Comparison of ENCODE assay signal across 37 mouse cellular contexts in genomic region chr13:23069312-23069711, GRCm38 (mm10). TPM values are rescaled to one million over a fixed set of nuclear protein-coding genes. Genes with fewer than 3 reads are reported as not detected.
"Had no signal": no experiment of that assay in that cellular context is flagged by ENCODE, and none has a peak within 500 bp of the region (broad histone marks: within the 10 kb centered on the region; RNA-seq: fewer than 3 reads in every experiment).

No protein-coding gene starts in this region.

- DNase-seq: left cerebral cortex, postnatal 4 days; liver; liver, embryonic 13.5 days; liver, postnatal 0 days; lung, adult 18-20 months; lung, adult 2 months; lung, embryonic 14.5 days; lung, postnatal 10 days; lung, postnatal 14 days; lung, postnatal 36 days; lung, postnatal 4 days; midbrain, embryonic 14.5 days had no signal

- H3K4me3 ChIP-seq: limb, embryonic 10.5 days; limb, embryonic 12.5 days; limb, embryonic 13.5 days; limb, embryonic 15.5 days; liver, embryonic 12.5 days; liver, embryonic 13.5 days; liver, embryonic 15.5 days; lung, embryonic 15.5 days; megakaryocyte, embryonic 14.5 days; midbrain, embryonic 10.5 days; midbrain, embryonic 12.5 days; midbrain, embryonic 13.5 days; midbrain, embryonic 15.5 days; myocyte had no signal

- H3K4me2 ChIP-seq: limb, embryonic 12.5 days; limb, embryonic 13.5 days; limb, embryonic 15.5 days; liver, embryonic 11.5 days; liver, embryonic 12.5 days; liver, embryonic 13.5 days; liver, embryonic 15.5 days; lung, embryonic 14.5 days; lung, embryonic 15.5 days; midbrain, embryonic 11.5 days; midbrain, embryonic 12.5 days; midbrain, embryonic 13.5 days; midbrain, embryonic 15.5 days had no signal

- H3K9me3 ChIP-seq: limb, embryonic 10.5 days; limb, embryonic 12.5 days; limb, embryonic 13.5 days; limb, embryonic 15.5 days; liver, embryonic 12.5 days; liver, embryonic 13.5 days; liver, embryonic 15.5 days; lung, embryonic 15.5 days; megakaryocyte, embryonic 14.5 days; midbrain, embryonic 10.5 days; midbrain, embryonic 12.5 days; midbrain, embryonic 13.5 days; midbrain, embryonic 15.5 days had no signal

- H3K27ac ChIP-seq: limb, embryonic 10.5 days; limb, embryonic 12.5 days; limb, embryonic 13.5 days; limb, embryonic 15.5 days; liver, embryonic 12.5 days; liver, embryonic 13.5 days; liver, embryonic 14.5 days; liver, embryonic 15.5 days; lung, embryonic 15.5 days; macrophage; midbrain, embryonic 10.5 days; midbrain, embryonic 12.5 days; midbrain, embryonic 13.5 days; midbrain, embryonic 15.5 days had no signal

- ATAC-seq: liver, embryonic 12.5 days; liver, postnatal 0 days; lung, postnatal 0 days; midbrain, embryonic 13.5 days; midbrain, embryonic 15.5 days; midbrain, embryonic 16.5 days had no signal

- H3K4me1 ChIP-seq: limb, embryonic 10.5 days; limb, embryonic 12.5 days; limb, embryonic 13.5 days; limb, embryonic 15.5 days; liver, embryonic 12.5 days; liver, embryonic 13.5 days; liver, embryonic 15.5 days; lung, embryonic 15.5 days; megakaryocyte, embryonic 14.5 days; midbrain, embryonic 10.5 days; midbrain, embryonic 12.5 days; midbrain, embryonic 13.5 days; midbrain, embryonic 15.5 days had no signal

- H3K27me3 ChIP-seq: limb, embryonic 12.5 days; limb, embryonic 13.5 days; limb, embryonic 15.5 days; liver, embryonic 12.5 days; liver, embryonic 13.5 days; liver, embryonic 15.5 days; lung, embryonic 15.5 days; megakaryocyte, embryonic 14.5 days; midbrain, embryonic 12.5 days; midbrain, embryonic 13.5 days; midbrain, embryonic 15.5 days had no signal

- H3K9ac ChIP-seq: limb, embryonic 12.5 days; limb, embryonic 13.5 days; limb, embryonic 15.5 days; liver, embryonic 12.5 days; liver, embryonic 13.5 days; liver, embryonic 14.5 days; liver, embryonic 15.5 days; liver, postnatal 0 days; lung, embryonic 14.5 days; lung, embryonic 15.5 days; midbrain, embryonic 12.5 days; midbrain, embryonic 13.5 days; midbrain, embryonic 15.5 days had no signal

- H3K36me3 ChIP-seq: limb, embryonic 10.5 days; limb, embryonic 12.5 days; limb, embryonic 13.5 days; limb, embryonic 15.5 days; liver, embryonic 12.5 days; liver, embryonic 13.5 days; liver, embryonic 15.5 days; lung, embryonic 15.5 days; midbrain, embryonic 10.5 days; midbrain, embryonic 12.5 days; midbrain, embryonic 13.5 days; midbrain, embryonic 15.5 days had no signal

RNA-seq across cellular contexts. Expression of gene Vmn1r215, which starts 1.5 kb away (rescaled TPM):
- polyA plus RNA-seq: limb, embryonic 10.5 days; limb, embryonic 11.5 days; limb, embryonic 12.5 days; limb, embryonic 13.5 days; limb, embryonic 14.5 days; limb, embryonic 15.5 days; liver, adult 2 months; liver, embryonic 11.5 days; liver, embryonic 12.5 days; liver, embryonic 13.5 days; liver, embryonic 14.5 days; liver, embryonic 15.5 days; liver, embryonic 16.5 days; liver, postnatal 0 days; lung, adult 2 months; lung, embryonic 14.5 days; lung, embryonic 15.5 days; lung, embryonic 16.5 days; lung, postnatal 0 days; macrophage; midbrain, embryonic 10.5 days; midbrain, embryonic 11.5 days; midbrain, embryonic 12.5 days; midbrain, embryonic 13.5 days; midbrain, embryonic 14.5 days; midbrain, embryonic 15.5 days; midbrain, embryonic 16.5 days; midbrain, postnatal 0 days; myocyte had no signal

RNA-seq across cellular contexts. Expression of gene Vmn1r214, which starts 39.1 kb away (rescaled TPM):
- polyA plus RNA-seq: limb, embryonic 10.5 days; limb, embryonic 11.5 days; limb, embryonic 12.5 days; limb, embryonic 13.5 days; limb, embryonic 14.5 days; limb, embryonic 15.5 days; liver, adult 2 months; liver, embryonic 11.5 days; liver, embryonic 12.5 days; liver, embryonic 13.5 days; liver, embryonic 14.5 days; liver, embryonic 15.5 days; liver, embryonic 16.5 days; liver, postnatal 0 days; lung, adult 2 months; lung, embryonic 14.5 days; lung, embryonic 15.5 days; lung, embryonic 16.5 days; lung, postnatal 0 days; macrophage; midbrain, embryonic 10.5 days; midbrain, embryonic 11.5 days; midbrain, embryonic 12.5 days; midbrain, embryonic 13.5 days; midbrain, embryonic 14.5 days; midbrain, embryonic 15.5 days; midbrain, embryonic 16.5 days; midbrain, postnatal 0 days; myocyte had no signal

RNA-seq across cellular contexts. Expression of gene Vmn1r217, which starts 48.7 kb away (rescaled TPM):
- polyA plus RNA-seq: limb, embryonic 10.5 days; limb, embryonic 11.5 days; limb, embryonic 12.5 days; limb, embryonic 13.5 days; limb, embryonic 14.5 days; limb, embryonic 15.5 days; liver, adult 2 months; liver, embryonic 11.5 days; liver, embryonic 12.5 days; liver, embryonic 13.5 days; liver, embryonic 14.5 days; liver, embryonic 15.5 days; liver, embryonic 16.5 days; liver, postnatal 0 days; lung, adult 2 months; lung, embryonic 14.5 days; lung, embryonic 15.5 days; lung, embryonic 16.5 days; lung, postnatal 0 days; macrophage; midbrain, embryonic 10.5 days; midbrain, embryonic 11.5 days; midbrain, embryonic 12.5 days; midbrain, embryonic 13.5 days; midbrain, embryonic 14.5 days; midbrain, embryonic 15.5 days; midbrain, embryonic 16.5 days; midbrain, postnatal 0 days; myocyte had no signal
